Mouse (Mus musculus) lung, embryonic 15.5 days (tissue): ENCODE measurements around the gene Zfp335. TPM values are rescaled to one million over a fixed set of nuclear protein-coding genes. Genes with fewer than 3 reads are reported as not detected.
"Not testable (repeated sequence)": the region's sequence is repeated elsewhere in the genome, so short reads cannot be mapped to it uniquely, and the experiment has no call there.

Experiments used
- ATAC-seq: fragments of 200-750 bp; cut with Nextera tagmentation; 2 replicates; pipeline ENCODE4 v1.8.0; 2017; ENCODE audit warnings: moderate number of reproducible peaks, borderline replicate concordance; ENCODE audit not compliant: low FRiP score, low TSS enrichment; ENCODE audit errors: extremely low read depth
- H3K27ac ChIP-seq: fragments of 300-500 bp; sonication (generic); 2 replicates; pipeline ENCODE4 v1.5.1; 2015; ENCODE audit warnings: moderate library complexity, mild to moderate bottlenecking, inconsistent platforms
- H3K27me3 ChIP-seq: fragments of 300-500 bp; sonication (generic); 2 replicates; pipeline ENCODE4 v1.6.1; 2015; ENCODE audit warnings: inconsistent platforms
- H3K36me3 ChIP-seq: fragments of 300-500 bp; sonication (generic); 2 replicates; pipeline ENCODE4 v1.6.1; 2015; ENCODE audit warnings: inconsistent platforms
- H3K4me1 ChIP-seq: fragments of 300-500 bp; sonication (generic); 2 replicates; pipeline ENCODE4 v1.6.1; 2015; ENCODE audit warnings: inconsistent platforms
- H3K4me2 ChIP-seq: fragments of 300-500 bp; sonication (generic); 2 replicates; pipeline ENCODE4 v1.6.1; 2015; ENCODE audit warnings: inconsistent platforms, mild to moderate bottlenecking, moderate library complexity
- H3K4me3 ChIP-seq: fragments of 300-500 bp; sonication (generic); 2 replicates; pipeline ENCODE4 v1.5.1; 2015; ENCODE audit warnings: mild to moderate bottlenecking, inconsistent platforms
- H3K9ac ChIP-seq: fragments of 300-500 bp; sonication (generic); 2 replicates; pipeline ENCODE4 v1.6.1; 2015; ENCODE audit warnings: inconsistent platforms
- H3K9me3 ChIP-seq: fragments of 300-500 bp; sonication (generic); 2 replicates; pipeline ENCODE4 v1.6.1; 2016; ENCODE audit warnings: inconsistent platforms
- WGBS: fragments of 180-500 bp; shearing (Covaris S2); methylation state at CpG from one replicate; pipeline ENCODE4 v1.1.7; 2015; 5-methylcytosine and 5-hydroxymethylcytosine counted together
- polyA plus RNA-seq: library from polyadenylated mRNA; unstranded; fragments of >200 nt; fragmentation: Nextera tagmentation; extraction: Ambion mirVana; gene quantifications from 2 replicates; pipeline ENCODE4 v1.2.1, GENCODE M21; 2015

Zfp335 gene
- polyA plus RNA-seq, 1 experiment from 2014 or later: 13.2 TPM

DNA sequence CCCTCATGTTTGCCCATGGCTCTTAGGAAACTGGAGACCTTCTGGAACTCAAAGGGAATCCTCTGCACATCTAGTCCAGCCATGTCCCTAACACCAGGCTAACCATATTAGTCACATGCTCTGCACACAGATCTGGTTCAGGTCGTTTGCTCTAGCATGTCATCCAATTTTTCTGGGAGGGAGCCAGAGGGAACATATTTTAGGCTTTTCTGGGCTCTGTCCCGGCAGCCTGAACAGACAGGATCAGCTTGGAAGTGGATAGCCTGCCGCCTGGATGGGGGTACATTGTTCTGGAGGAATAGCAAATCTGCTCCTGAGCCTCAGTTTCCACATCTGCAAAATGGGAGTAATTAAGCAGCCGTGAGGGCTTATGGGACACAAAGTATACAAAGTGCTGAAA, 50.5 kb downstream of the Zfp335 start:
- 52% methylated on average over 4 of the region's 4 CpGs for WGBS
- Histone ChIP-seq H3K9me3 (no peaks in the 10 kb centered on the region), H3K27me3 (no peaks in the 10 kb centered on the region), H3K27ac (peak overlapping the region; percentile 94), H3K4me2 (no peak overlapping the region), H3K4me1 (peaks cover 55% of the 10 kb centered on the region), H3K36me3 (no peaks in the 10 kb centered on the region), H3K4me3 (no peak overlapping the region), H3K9ac (no peak overlapping the region)
- ATAC-seq: no peak

DNA sequence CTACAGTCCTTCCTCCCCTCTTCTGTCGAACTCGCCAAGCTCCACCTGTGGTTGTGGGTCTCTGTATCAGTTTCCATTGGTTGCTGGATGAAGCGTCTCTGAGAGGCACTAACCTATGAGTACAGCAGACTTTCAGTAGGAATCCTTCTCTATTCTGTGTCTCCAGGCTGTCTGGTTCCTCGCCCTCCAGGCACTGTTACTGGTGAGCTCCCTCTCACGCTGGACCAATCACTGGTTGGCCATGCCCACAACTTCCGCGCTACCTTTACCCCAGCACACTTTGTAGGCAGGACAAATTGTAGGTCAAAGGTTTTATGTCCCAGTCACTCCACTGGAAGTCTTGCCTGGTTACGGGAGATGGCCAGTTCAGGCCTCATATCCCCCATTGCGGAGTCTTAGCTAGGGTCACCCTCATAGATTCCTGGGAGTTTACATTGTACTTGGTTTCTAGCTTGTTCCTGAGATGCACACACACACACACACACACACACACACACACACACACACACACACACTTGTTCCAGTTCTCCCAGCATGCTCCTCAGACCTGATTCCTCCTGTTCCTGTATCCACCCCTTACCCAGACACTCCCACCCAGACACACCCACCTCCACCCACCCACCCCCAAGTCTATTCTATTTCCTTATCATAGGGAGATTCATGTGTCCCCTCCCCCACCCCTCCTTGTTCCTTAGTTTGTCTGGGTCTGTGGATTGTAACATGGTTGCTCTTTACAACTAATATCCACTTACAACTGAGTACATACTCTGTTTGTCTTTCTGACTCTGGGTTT, 51.7 kb downstream of the Zfp335 start:
- ATAC-seq: no peak
- Histone ChIP-seq H3K4me2 (no peak overlapping the region), H3K36me3 (no peaks in the 10 kb centered on the region), H3K4me1 (peaks cover 66% of the 10 kb centered on the region), H3K9me3 (no peaks in the 10 kb centered on the region), H3K4me3 (no peak overlapping the region), H3K27me3 (no peaks in the 10 kb centered on the region), H3K9ac (no peak overlapping the region), H3K27ac (no peak overlapping the region)
- 63% methylated on average over 9 of the region's 9 CpGs for WGBS

DNA sequence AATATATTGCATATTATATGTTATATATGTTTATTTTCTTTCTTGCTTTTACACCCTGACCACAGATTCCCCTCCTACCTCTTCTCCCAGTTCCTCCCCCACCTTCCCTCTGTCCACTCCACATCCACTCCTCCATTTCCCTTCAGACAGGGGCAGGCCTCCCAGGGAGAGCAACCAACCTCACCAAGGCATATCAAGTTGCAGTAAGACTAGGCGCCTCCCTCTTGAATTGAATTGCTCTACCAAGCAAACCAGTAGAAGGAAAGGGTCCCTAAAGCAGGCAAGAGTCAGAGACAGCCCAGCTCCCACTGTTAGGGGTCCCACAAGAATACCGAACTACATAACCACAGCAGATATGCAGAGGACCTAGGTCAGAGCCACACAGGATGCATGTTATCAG, 52.4 kb downstream of the Zfp335 start:
- Histone ChIP-seq H3K4me1 (peaks cover 68% of the 10 kb centered on the region), H3K9me3 (no peaks in the 10 kb centered on the region), H3K4me3 (no peak overlapping the region), H3K27ac (no peak overlapping the region), H3K9ac (no peak overlapping the region), H3K36me3 (no peaks in the 10 kb centered on the region), H3K27me3 (no peaks in the 10 kb centered on the region), H3K4me2 (no peak overlapping the region)
- no peak for ATAC-seq
- 44% methylated on average over 2 of the region's 2 CpGs for WGBS

DNA sequence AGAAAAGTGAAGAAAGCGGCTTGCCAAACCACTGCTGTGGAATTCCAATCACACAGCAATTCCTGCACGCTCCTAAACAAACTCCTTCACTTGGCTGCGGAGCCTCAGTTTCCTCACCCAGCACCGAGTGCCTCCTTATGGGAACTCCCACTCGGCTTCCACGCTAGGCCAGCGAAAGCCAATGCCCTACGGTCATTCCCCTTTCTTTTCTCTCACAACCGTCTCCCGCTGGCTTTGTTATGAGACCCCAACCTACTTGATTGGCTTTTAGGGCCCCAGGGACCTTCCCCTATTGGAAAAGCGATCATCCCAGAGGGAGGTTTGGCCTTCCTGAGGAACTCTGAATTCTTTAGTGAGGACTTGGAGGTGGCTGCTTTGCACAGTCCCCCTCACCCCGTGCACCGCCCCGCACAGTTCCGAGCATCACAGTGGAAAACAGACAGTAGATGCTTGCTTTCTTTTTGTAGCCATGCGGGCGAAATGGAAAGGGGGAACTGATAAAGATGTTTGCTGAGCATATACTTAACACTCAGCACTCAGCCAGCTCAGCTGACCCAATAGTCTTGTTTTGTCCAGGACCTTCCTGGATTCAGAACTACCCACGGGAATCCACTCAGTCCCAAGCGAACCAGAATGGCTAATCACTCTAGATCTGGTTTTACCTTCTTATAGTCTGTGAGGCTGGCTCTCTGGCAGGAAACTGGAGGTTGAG, 53.6 kb downstream of the Zfp335 start:
- H3K4me1 ChIP-seq: peaks cover 67% of the 10 kb centered on the region
- H3K4me3 ChIP-seq: peak overlapping the region; percentile 57
- no peaks in the 10 kb centered on the region for H3K27me3 ChIP-seq
- peak overlapping the region; percentile 41 for H3K9ac ChIP-seq
- H3K4me2 ChIP-seq: peak overlapping the region; percentile 94
- ATAC-seq: no peak; the same call in 1 of the 2 replicates
- 0 out of 2 replicates have a peak, but pooled peaks cover 2% of the 10 kb centered on the region for H3K36me3 ChIP-seq
- H3K9me3 ChIP-seq: no peaks in the 10 kb centered on the region
- H3K27ac ChIP-seq: peak overlapping the region; percentile 59
- WGBS: 8% methylated on average over 19 of the region's 19 CpGs

DNA sequence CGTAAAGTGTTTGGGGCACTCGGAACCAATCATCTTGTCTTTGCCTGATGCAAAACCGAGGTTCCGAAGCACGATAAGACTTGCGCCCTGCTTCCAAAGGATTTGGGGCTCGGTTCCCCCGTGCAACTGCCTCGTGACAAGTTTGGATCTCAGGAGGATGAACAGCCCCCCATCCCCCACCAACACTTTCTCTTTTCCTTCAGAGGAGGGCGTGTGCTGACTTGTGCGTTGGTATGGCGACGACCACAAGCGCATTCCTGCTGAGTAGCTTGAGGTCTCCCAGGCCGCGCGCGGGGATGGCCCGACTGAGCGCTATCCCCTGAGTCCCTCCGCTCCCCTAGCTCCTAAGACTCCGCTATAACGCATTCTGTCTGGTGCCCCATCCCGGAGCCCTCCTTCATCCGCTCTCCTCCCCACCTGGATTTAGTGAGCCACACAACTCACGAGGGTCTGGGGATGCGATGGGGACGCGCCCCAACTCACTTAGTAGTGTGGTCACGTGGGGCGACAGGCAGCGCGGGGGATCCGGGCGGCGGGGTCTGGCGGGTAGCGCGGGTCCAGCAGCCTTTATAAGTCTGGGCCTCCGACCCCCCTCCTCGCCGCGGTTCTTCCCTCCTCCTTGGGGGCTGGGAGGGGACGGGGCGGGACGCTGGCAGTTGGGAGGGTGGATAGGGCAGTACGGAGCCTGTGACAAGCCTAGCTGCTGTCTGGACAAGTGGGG, 54.3 kb downstream of the Zfp335 start, which contains the start of gene Pltp:
Gene Pltp, minus strand, starts transcription at position 611 of the 721 bp plus-strand sequence.
- Histone ChIP-seq H3K4me3 (peak within 1 kb of the TSS; percentile 57), H3K9ac (peak within 1 kb of the TSS; percentile 41), H3K36me3 (0 out of 2 replicates have a peak, but pooled peaks cover 8% of the 10 kb centered on the region), H3K4me1 (peaks cover 60% of the 10 kb centered on the region), H3K4me2 (peak within 1 kb of the TSS; percentile 94), H3K9me3 (no peaks in the 10 kb centered on the region), H3K27ac (peak within 1 kb of the TSS; percentile 59), H3K27me3 (no peaks in the 10 kb centered on the region)
- WGBS: under 1% methylated on average over 47 of the region's 47 CpGs
- peak; percentile 73 for ATAC-seq

DNA sequence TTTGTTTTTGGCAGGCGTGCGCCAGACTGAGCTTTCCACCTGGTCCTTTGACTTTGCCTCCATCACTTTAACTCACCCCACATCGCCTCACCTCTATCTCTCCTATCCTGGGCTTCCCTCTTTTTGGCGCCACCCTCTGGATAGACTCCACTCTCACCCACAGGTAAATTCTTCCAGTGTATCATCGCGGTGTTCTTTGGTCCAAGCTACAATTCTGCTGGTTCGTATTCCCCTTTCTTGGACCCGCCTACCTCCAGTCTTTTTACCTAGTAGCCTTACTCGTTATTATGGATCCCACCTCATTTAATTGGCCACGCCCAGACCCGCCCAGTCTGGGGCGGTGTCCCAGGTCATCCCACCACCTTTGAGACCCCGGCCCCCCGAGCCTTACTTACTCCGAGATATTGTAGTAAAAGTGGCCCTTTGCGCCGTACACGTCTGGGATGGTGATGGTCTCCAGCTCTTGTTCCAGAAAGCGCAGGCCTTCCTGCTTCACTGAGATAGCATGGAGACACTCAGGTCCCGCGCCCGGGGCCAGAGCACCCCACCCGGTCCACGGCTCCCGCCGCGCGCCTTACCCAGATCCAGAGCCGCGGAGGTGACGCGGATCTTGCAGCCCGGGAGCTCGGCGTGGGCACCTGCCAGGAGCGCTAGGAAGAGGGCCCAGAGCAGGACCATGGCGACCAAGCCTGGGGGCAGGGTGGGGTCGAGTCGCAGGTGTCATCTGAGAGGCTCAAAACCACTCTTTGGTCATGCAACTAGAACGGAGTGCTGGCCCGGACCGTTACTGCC, 55.1 kb downstream of the Zfp335 start:
- Histone ChIP-seq H3K9me3 (no peaks in the 10 kb centered on the region), H3K4me1 (peaks cover 52% of the 10 kb centered on the region), H3K27me3 (no peaks in the 10 kb centered on the region), H3K9ac (peak overlapping the region; percentile 41), H3K4me3 (peak overlapping the region; percentile 57), H3K36me3 (peaks cover 15% of the 10 kb centered on the region), H3K4me2 (peak overlapping the region; percentile 94), H3K27ac (peak overlapping the region; percentile 59; the same call in 1 of the 2 replicates)
- ATAC-seq: no peak
- under 1% methylated on average over 42 of the region's 42 CpGs for WGBS

DNA sequence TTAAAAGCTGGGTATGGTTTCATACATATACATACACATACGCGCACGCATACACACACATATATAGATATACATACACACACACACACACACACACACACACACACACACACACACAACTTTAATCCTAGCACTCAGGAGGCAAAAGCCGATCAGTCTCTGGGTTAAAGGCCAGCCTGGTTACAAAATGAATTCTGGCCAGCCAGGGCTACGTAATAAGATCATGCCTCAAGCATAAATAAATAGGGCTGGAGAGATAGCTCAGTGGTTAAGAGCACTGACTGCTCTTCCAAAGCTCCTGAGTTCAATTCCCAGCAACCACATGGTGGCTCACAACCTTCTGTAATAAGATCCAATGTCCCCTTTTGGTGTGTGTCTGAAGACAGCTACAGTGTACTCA, 56.0 kb downstream of the Zfp335 start:
- Histone ChIP-seq H3K4me1 (peaks cover 43% of the 10 kb centered on the region), H3K36me3 (peaks cover 22% of the 10 kb centered on the region), H3K4me2 (peak overlapping the region; percentile 94), H3K4me3 (peak overlapping the region; percentile 57; the same call in 1 of the 2 replicates)
- H3K9me3 ChIP-seq, H3K27ac ChIP-seq, H3K27me3 ChIP-seq, ATAC-seq, H3K9ac ChIP-seq: not testable (repeated sequence)
- 76% methylated on average over 5 of the region's 5 CpGs for WGBS

DNA sequence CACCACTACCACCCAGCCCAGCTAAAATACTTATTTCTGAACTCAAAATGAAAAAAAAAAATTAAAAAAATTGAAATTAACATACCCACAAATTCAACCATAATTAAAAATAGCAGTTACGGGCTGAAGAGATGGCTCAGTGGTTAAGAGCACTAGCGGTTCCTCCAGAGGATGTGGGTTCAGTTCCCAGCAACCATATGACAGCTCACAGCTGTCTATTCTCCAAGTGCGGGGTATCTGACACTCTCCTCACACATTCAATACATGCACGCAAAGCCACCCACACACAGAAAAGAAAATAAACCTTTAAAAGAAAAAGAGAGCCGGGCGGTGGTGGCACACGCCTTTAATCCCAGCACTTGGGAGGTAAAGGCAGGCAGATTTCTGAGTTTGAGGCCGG, 61.5 kb downstream of the Zfp335 start:
- H3K27me3 ChIP-seq: no peaks in the 10 kb centered on the region
- no peak overlapping the region for H3K4me3 ChIP-seq
- H3K4me2 ChIP-seq: no peak overlapping the region
- no peak overlapping the region for H3K9ac ChIP-seq
- H3K9me3 ChIP-seq: no peaks in the 10 kb centered on the region
- WGBS: 61% methylated on average over 8 of the region's 8 CpGs
- H3K36me3 ChIP-seq: peaks cover 34% of the 10 kb centered on the region
- peaks cover 4% of the 10 kb centered on the region for H3K4me1 ChIP-seq
- ATAC-seq: no peak
- no peak overlapping the region for H3K27ac ChIP-seq

DNA sequence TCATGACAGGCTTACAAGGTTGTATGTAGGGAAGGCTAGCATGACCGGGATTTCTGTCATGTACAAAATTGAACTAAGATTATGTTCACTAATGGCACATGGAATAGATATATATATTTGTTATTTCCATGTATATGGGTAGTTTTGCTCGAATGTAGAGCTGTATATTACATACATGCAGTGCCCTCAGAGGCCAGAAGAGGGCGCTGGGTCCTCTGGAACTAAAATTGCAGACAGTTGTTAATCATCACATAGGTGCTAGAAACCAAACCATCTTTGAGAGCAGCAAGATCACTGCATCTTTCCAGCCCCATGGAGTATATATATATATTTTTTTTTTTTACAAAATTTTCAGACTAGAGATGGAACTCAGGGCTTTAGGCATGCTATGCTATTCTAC, 65.8 kb downstream of the Zfp335 start:
- Histone ChIP-seq H3K27me3 (no peaks in the 10 kb centered on the region), H3K4me2 (no peak overlapping the region), H3K27ac (no peak overlapping the region), H3K4me3 (no peak overlapping the region), H3K36me3 (peaks cover 18% of the 10 kb centered on the region), H3K9ac (no peak overlapping the region), H3K9me3 (no peaks in the 10 kb centered on the region), H3K4me1 (no peaks in the 10 kb centered on the region)
- 56% methylated on average over 3 of the region's 3 CpGs for WGBS
- ATAC-seq: no peak
